Mouse (Mus musculus) cortical plate, adult 2 months (tissue): ENCODE data around the gene Ptges3l.

ENCODE experiments used
- CTCF ChIP-seq: fragments of 200-500 bp; IDR thresholded peaks from 2 replicates; pipeline ENCODE4 v1.5.1; 2011; ENCODE audit warnings: mild to moderate bottlenecking, control low read depth, low read length; ENCODE audit not compliant: insufficient read depth; ENCODE audit errors: extremely low read depth
- POLR2A ChIP-seq: fragments of 200-500 bp; IDR thresholded peaks from 2 replicates; pipeline ENCODE4 v1.6.1; 2011; ENCODE audit warnings: mild to moderate bottlenecking, low read length, control low read depth; ENCODE audit not compliant: insufficient read depth; ENCODE audit errors: extremely low read depth

DNA sequence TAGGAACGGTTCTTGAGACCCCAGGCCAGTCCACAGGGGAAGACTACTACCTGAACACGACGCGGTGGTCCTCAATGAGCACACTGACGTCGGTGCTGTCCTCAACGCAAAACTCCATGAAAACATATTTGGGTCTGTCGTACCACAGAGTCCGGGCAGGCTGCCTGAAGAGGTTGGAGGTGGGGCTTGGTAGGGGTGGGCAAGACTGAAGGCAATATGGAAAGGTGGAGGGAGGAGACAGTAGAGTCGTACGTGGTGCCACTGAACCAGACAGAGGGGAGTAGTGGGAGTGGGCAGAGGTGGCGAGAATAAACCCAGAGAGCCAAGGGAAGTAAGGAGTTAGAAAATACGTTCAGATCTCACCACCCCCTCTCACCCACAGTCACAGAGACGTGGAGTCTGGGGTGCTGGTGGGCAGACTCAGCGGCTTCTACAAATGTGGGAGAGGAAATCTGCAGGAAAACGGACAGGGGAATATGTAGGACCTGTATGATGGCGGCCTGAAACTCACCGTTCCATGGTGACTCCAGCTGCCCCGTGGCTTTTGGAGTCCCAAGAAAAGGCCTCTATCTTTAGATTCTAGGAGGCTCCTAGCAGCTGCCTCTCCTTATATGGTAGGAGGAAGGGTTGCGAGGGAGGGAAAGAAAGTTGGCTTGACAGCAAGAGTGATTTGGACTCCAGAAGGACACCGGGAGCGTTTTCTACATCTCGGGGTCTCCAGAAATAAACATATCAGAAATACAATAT, 855 bp downstream of the Ptges3l start, which contains the start of gene Gm27029:
- TF ChIP-seq CTCF (no peak), POLR2A (no peak)
